Mouse (Mus musculus) embryonic fibroblast, embryonic 13.5 days (primary cell): ENCODE data around the gene Caskin2.

Experiments
- CTCF ChIP-seq: IDR thresholded peaks from 2 replicates; pipeline ENCODE4 v1.5.1; 2011; ENCODE audit warnings: mild to moderate bottlenecking, control low read depth, low read length, moderate library complexity, borderline replicate concordance; ENCODE audit not compliant: insufficient read depth
- POLR2A ChIP-seq: IDR thresholded peaks from 2 replicates; pipeline ENCODE4 v1.6.1; 2011; ENCODE audit warnings: low read depth, mild to moderate bottlenecking, control low read depth, low read length, moderate library complexity

GRCm38 (mm10) chr11:115834033-115834432 is 20.6 kb upstream of the Caskin2 start:
- no peak for TF ChIP-seq POLR2A
- TF ChIP-seq CTCF = no peak
